Mouse (Mus musculus): Measurements from ENCODE around the gene Spred3. TPM values are rescaled to one million over a fixed set of nuclear protein-coding genes. Genes with fewer than 3 reads are reported as not detected.
"Not testable (repeated sequence)": the region's sequence is repeated elsewhere in the genome, so short reads cannot be mapped to it uniquely, and the experiment has no call there.

Gene Spred3
- total RNA-seq, 1 experiment from 2014 or later = 6.9 TPM

GRCm38 (mm10) chr7:29169231-29170065, 763 bp downstream of the Spred3 start:
- DNase-seq = peak; percentile 89

GRCm38 (mm10) chr7:29168791-29169230, 1.4 kb downstream of the Spred3 start:
- no peak for DNase-seq

- no peak for DNase-seq
Observed at GRCm38 (mm10) chr7:29168121-29168695, 2.0 kb downstream of the Spred3 start.

- DNase-seq = no peak
Observed at GRCm38 (mm10) chr7:29167656-29168055, 2.6 kb downstream of the Spred3 start.

GRCm38 (mm10) chr7:29162750-29163525, 7.3 kb downstream of the Spred3 start:
- peak; percentile 57 for DNase-seq

- DNase-seq = no peak
Observed at GRCm38 (mm10) chr7:29162294-29162693, 7.9 kb downstream of the Spred3 start.

- no peak for DNase-seq
Observed at GRCm38 (mm10) chr7:29158264-29158663, 11.9 kb downstream of the Spred3 start.

- DNase-seq = peak; percentile 91
Observed at GRCm38 (mm10) chr7:29155838-29156782, 14.1 kb downstream of the Spred3 start, which contains the start of gene Fam98c. TSS of gene Fam98c (minus strand) at chr7:29156234.

- peak; percentile 95 for DNase-seq
Observed at GRCm38 (mm10) chr7:29155196-29155837, 14.9 kb downstream of the Spred3 start.

GRCm38 (mm10) chr7:29154018-29154720, 16.0 kb downstream of the Spred3 start:
- no peak for DNase-seq

GRCm38 (mm10) chr7:29151486-29151885, 18.7 kb downstream of the Spred3 start:
- no peak for DNase-seq

GRCm38 (mm10) chr7:29148771-29149170, 21.4 kb downstream of the Spred3 start:
- DNase-seq = no peak

- no peak for DNase-seq
Observed at GRCm38 (mm10) chr7:29146625-29147367, 23.4 kb downstream of the Spred3 start.

- DNase-seq = no peak
Observed at GRCm38 (mm10) chr7:29144006-29144405, 26.2 kb downstream of the Spred3 start.

GRCm38 (mm10) chr7:29141416-29141815, 28.8 kb downstream of the Spred3 start:
- DNase-seq = no peak

- DNase-seq = not testable (repeated sequence)
Observed at GRCm38 (mm10) chr7:29139237-29139636, 31.0 kb downstream of the Spred3 start.

- DNase-seq = peak; percentile 36
Observed at GRCm38 (mm10) chr7:29137429-29137828, 32.8 kb downstream of the Spred3 start.

GRCm38 (mm10) chr7:29134693-29135386, 35.4 kb downstream of the Spred3 start, which contains the start of gene Rasgrp4:
TSS of gene Rasgrp4 (plus strand) at chr7:29134851.
- peak; percentile 62 for DNase-seq

- DNase-seq = no peak
Observed at GRCm38 (mm10) chr7:29134230-29134629, 36.0 kb downstream of the Spred3 start.
